ENCODE assay signal across 8 mouse cellular contexts in genomic region chr13:100731462-100732046, GRCm38 (mm10). TPM values are rescaled to one million over a fixed set of nuclear protein-coding genes. Genes with fewer than 3 reads are reported as not detected.
DNase-seq lines count a peak whose midpoint lies in the region; ATAC-seq and TF ChIP-seq lines count a peak whose summit lies in the region.
"Not testable (repeated sequence)": the region's sequence is repeated elsewhere in the genome, so short reads cannot be mapped to it uniquely, and the experiment has no call there.

No protein-coding gene starts in this region.

- peaks cover 2 to 25% of the 10 kb centered on the region in 2 experiments; a peak in 3 of 4 replicates for H3K36me3 ChIP-seq in MEL (ENCODE audit: control insufficient read depth in 1 of 2, insufficient read depth in 2 of 2, low read length in 2 of 2)
- not testable (repeated sequence) for H3K36me3 ChIP-seq in forebrain, embryonic 11.5 days (ENCODE audit: control insufficient read depth, insufficient read depth, low read length); kidney, postnatal 0 days (ENCODE audit: insufficient read depth, low read length); stomach, embryonic 14.5 days (ENCODE audit: control insufficient read depth, insufficient read depth, low read length)
- peaks cover 17% of the 10 kb centered on the region for H3K36me3 ChIP-seq in heart, embryonic 11.5 days (ENCODE audit: control insufficient read depth, insufficient read depth, low read length)
- H3K36me3 ChIP-seq in hindbrain, embryonic 15.5 days, result peaks cover 21% of the 10 kb centered on the region
- H3K36me3 ChIP-seq in liver, embryonic 15.5 days (replicated peaks), result peaks cover 26% of the 10 kb centered on the region
- H3K36me3 ChIP-seq in midbrain, embryonic 13.5 days, result peaks cover 30% of the 10 kb centered on the region

- not testable (repeated sequence) for H3K4me1 ChIP-seq in MEL (ENCODE audit: control insufficient read depth in 1 of 2, insufficient read depth in 2 of 2, low read length in 2 of 2); forebrain, embryonic 11.5 days (replicated peaks; ENCODE audit: control insufficient read depth, insufficient read depth, low read length); kidney, postnatal 0 days (replicated peaks; ENCODE audit: insufficient read depth, low read length); stomach, embryonic 14.5 days (ENCODE audit: control insufficient read depth, insufficient read depth, low read length)
- peaks cover 16% of the 10 kb centered on the region for H3K4me1 ChIP-seq in heart, embryonic 11.5 days (ENCODE audit: control insufficient read depth, insufficient read depth, low read length)
- H3K4me1 ChIP-seq in hindbrain, embryonic 15.5 days (replicated peaks), result peaks cover 20% of the 10 kb centered on the region
- peaks cover 31% of the 10 kb centered on the region for H3K4me1 ChIP-seq in liver, embryonic 15.5 days (replicated peaks)
- H3K4me1 ChIP-seq in midbrain, embryonic 13.5 days (replicated peaks), result peaks cover 23% of the 10 kb centered on the region

- TF ChIP-seq RAD21 in MEL (IDR thresholded peaks at IDR 0.05; ENCODE audit: low read depth, low read length), result not testable (repeated sequence)

- peak overlapping the region in 1 of 2 experiments; percentile 86; a peak in 3 of 4 replicates for H3K4me3 ChIP-seq in MEL (ENCODE audit: control insufficient read depth in 1 of 2, insufficient read depth in 1 of 2, low read depth in 2 of 2, low read length in 2 of 2)
- not testable (repeated sequence) for H3K4me3 ChIP-seq in forebrain, embryonic 11.5 days (ENCODE audit: low read depth, low read length); kidney, postnatal 0 days (replicated peaks; ENCODE audit: low read depth, low read length); stomach, embryonic 14.5 days (ENCODE audit: low read depth, low read length)
- peak overlapping the region; percentile 71; the same call in 1 of the 2 replicates for H3K4me3 ChIP-seq in heart, embryonic 11.5 days (ENCODE audit: low read depth, low read length)
- peak overlapping the region; percentile 95; the same call in 1 of the 2 replicates for H3K4me3 ChIP-seq in hindbrain, embryonic 15.5 days
- H3K4me3 ChIP-seq in liver, embryonic 15.5 days (replicated peaks), result peak overlapping the region; percentile 79
- H3K4me3 ChIP-seq in midbrain, embryonic 13.5 days (replicated peaks), result peak overlapping the region; percentile 93; the same call in 1 of the 2 replicates

- H3K4me2 ChIP-seq in forebrain, embryonic 11.5 days (ENCODE audit: low read depth, low read length, severe bottlenecking), result peak overlapping the region; percentile 58; the same call in 1 of the 2 replicates
- peak overlapping the region; percentile 78 for H3K4me2 ChIP-seq in heart, embryonic 11.5 days
- peak overlapping the region; percentile 91 for H3K4me2 ChIP-seq in hindbrain, embryonic 15.5 days
- H3K4me2 ChIP-seq in kidney, postnatal 0 days (ENCODE audit: low read length), result peak overlapping the region; percentile 48
- peak overlapping the region; percentile 80 for H3K4me2 ChIP-seq in liver, embryonic 15.5 days
- peak overlapping the region; percentile 55 for H3K4me2 ChIP-seq in midbrain, embryonic 13.5 days (replicated peaks)
- H3K4me2 ChIP-seq in stomach, embryonic 14.5 days (replicated peaks; ENCODE audit: low read depth, low read length), result peak overlapping the region; percentile 57

- H3K79me2 ChIP-seq in MEL (ENCODE audit: control insufficient read depth, insufficient read depth, low read length, poor library complexity), result peaks cover 31% of the 10 kb centered on the region

- peak overlapping the region; percentile 80 for H3K9ac ChIP-seq in MEL (ENCODE audit: control insufficient read depth, low read depth, low read length, poor library complexity, severe bottlenecking)
- H3K9ac ChIP-seq in forebrain, embryonic 11.5 days (ENCODE audit: low read length); heart, embryonic 11.5 days (ENCODE audit: low read depth, low read length); kidney, postnatal 0 days (ENCODE audit: low read depth, low read length); liver, embryonic 15.5 days; stomach, embryonic 14.5 days (replicated peaks; ENCODE audit: low read depth, low read length): not testable (repeated sequence)
- 0 out of 2 replicates have a peak overlapping the region, but pooled peaks have one; percentile 19 for H3K9ac ChIP-seq in hindbrain, embryonic 15.5 days
- H3K9ac ChIP-seq in midbrain, embryonic 13.5 days (replicated peaks), result peak overlapping the region; percentile 95; the same call in 1 of the 2 replicates

- not testable (repeated sequence) for TF ChIP-seq POLR2A in MEL (IDR thresholded peaks at IDR 0.05; ENCODE audit: control insufficient read depth in 1 of 2, insufficient read depth in 1 of 2, low read depth in 1 of 2, low read length in 2 of 2, poor library complexity in 1 of 2)

- H3K27ac ChIP-seq in MEL (ENCODE audit: control insufficient read depth, low read depth, low read length), result peak overlapping the region; percentile 88
- not testable (repeated sequence) for H3K27ac ChIP-seq in forebrain, embryonic 11.5 days (ENCODE audit: low read depth, low read length); heart, embryonic 11.5 days (ENCODE audit: low read depth, low read length); midbrain, embryonic 13.5 days
- H3K27ac ChIP-seq in hindbrain, embryonic 15.5 days (replicated peaks), result peak overlapping the region; percentile 82
- H3K27ac ChIP-seq in kidney, postnatal 0 days, result peak overlapping the region; percentile 98
- 0 out of 2 replicates have a peak overlapping the region, but pooled peaks have one; percentile 83 for H3K27ac ChIP-seq in liver, embryonic 15.5 days (replicated peaks)
- H3K27ac ChIP-seq in stomach, embryonic 14.5 days (ENCODE audit: low read length), result peak overlapping the region; percentile 48; the same call in 1 of the 2 replicates

- not testable (repeated sequence) for H3K9me3 ChIP-seq in MEL (replicated peaks; ENCODE audit: insufficient read depth, low read length); forebrain, embryonic 11.5 days (ENCODE audit: control insufficient read depth, low read length); heart, embryonic 11.5 days (replicated peaks; ENCODE audit: control insufficient read depth, low read length); hindbrain, embryonic 15.5 days; kidney, postnatal 0 days (replicated peaks; ENCODE audit: low read length); liver, embryonic 15.5 days (replicated peaks); midbrain, embryonic 13.5 days; stomach, embryonic 14.5 days (ENCODE audit: control insufficient read depth, low read depth, low read length)

- 90% methylated on average over 5 of the region's 6 CpGs for WGBS in forebrain, embryonic 11.5 days
- 91% methylated on average over 5 of the region's 6 CpGs for WGBS in heart, embryonic 11.5 days (ENCODE audit: insufficient replicate concordance)
- 94% methylated on average over 6 of the region's 6 CpGs for WGBS in hindbrain, embryonic 15.5 days
- 94% methylated on average over 5 of the region's 6 CpGs for WGBS in kidney, postnatal 0 days
- WGBS in liver, embryonic 15.5 days (ENCODE audit: insufficient replicate concordance), result 81% methylated on average over 6 of the region's 6 CpGs
- WGBS in midbrain, embryonic 13.5 days, result 92% methylated on average over 6 of the region's 6 CpGs
- WGBS in stomach, embryonic 14.5 days, result 86% methylated on average over 5 of the region's 6 CpGs

- not testable (repeated sequence) for DNase-seq in MEL (ENCODE audit: low read depth, low spot score); kidney, postnatal 0 days (ENCODE audit: low spot score)
- peak; percentile 4 for DNase-seq in forebrain, embryonic 11.5 days (ENCODE audit: low spot score)

- not testable (repeated sequence) for TF ChIP-seq EP300 in MEL (IDR thresholded peaks at IDR 0.05; ENCODE audit: low read depth in 1 of 2, low read length in 2 of 2)

- peak in 1 of 3 experiments; percentile 20; a peak in 1 of 6 replicates for TF ChIP-seq CTCF in MEL (IDR thresholded peaks at IDR 0.05 in 2 of 3, conservative IDR thresholded peaks at IDR 0.05 in 1 of 3; ENCODE audit: control insufficient read depth in 1 of 3, insufficient read depth in 1 of 3, low read depth in 2 of 3, low read length in 3 of 3, poor library complexity in 1 of 3, severe bottlenecking in 1 of 3)
- TF ChIP-seq CTCF in kidney, postnatal 0 days (IDR thresholded peaks at IDR 0.05; ENCODE audit: low read depth), result not testable (repeated sequence)

- not testable (repeated sequence) for ATAC-seq in forebrain, embryonic 11.5 days (replicated peaks; ENCODE audit: low FRiP score); heart, embryonic 11.5 days (replicated peaks; ENCODE audit: insufficient number of reproducible peaks, low FRiP score, low TSS enrichment); hindbrain, embryonic 15.5 days (ENCODE audit: low FRiP score, low read depth); kidney, postnatal 0 days (replicated peaks; ENCODE audit: low FRiP score, low read depth); liver, embryonic 15.5 days (ENCODE audit: insufficient read depth); midbrain, embryonic 13.5 days; stomach, embryonic 14.5 days (ENCODE audit: insufficient number of reproducible peaks, insufficient read depth, low FRiP score, low read depth)

- not testable (repeated sequence) for H3K27me3 ChIP-seq in MEL (ENCODE audit: control insufficient read depth in 1 of 2, insufficient read depth in 2 of 2, low read length in 2 of 2); forebrain, embryonic 11.5 days (ENCODE audit: control insufficient read depth, insufficient read depth, low read length); heart, embryonic 11.5 days (ENCODE audit: control insufficient read depth, insufficient read depth, low read length); hindbrain, embryonic 15.5 days; kidney, postnatal 0 days (ENCODE audit: insufficient read depth, low read length); liver, embryonic 15.5 days; midbrain, embryonic 13.5 days; stomach, embryonic 14.5 days (ENCODE audit: control insufficient read depth, insufficient read depth, low read length)

RNA-seq across cellular contexts. Expression of gene Cdk7, which starts 0.8 kb away (rescaled TPM):
- total RNA-seq in MEL (2012; rRNA removed), result 63.0 and 67.7 TPM in 2 replicates
- polyA plus RNA-seq in MEL (2012; ENCODE audit: insufficient read depth in 1 of 2, insufficient read length in 2 of 2, low read depth in 1 of 2, low replicate concordance in 2 of 2, missing spikeins in 1 of 2), result 10 to 100 TPM in 1 of 2 experiments, not detected in 1; 87.1 TPM
- polyA plus RNA-seq in forebrain, embryonic 11.5 days (2014; fragmentation: Nextera tagmentation; extraction: Ambion mirVana), result 72.3 and 75.0 TPM in 2 replicates
- 75.1 and 80.1 TPM in 2 replicates for polyA plus RNA-seq in heart, embryonic 11.5 days (2014; fragmentation: Nextera tagmentation; extraction: Ambion mirVana)
- 38.9 and 39.8 TPM in 2 replicates for polyA plus RNA-seq in hindbrain, embryonic 15.5 days (2015; fragmentation: Nextera tagmentation; extraction: Ambion mirVana)
- 87.2 and 89.1 TPM in 2 replicates for polyA plus RNA-seq in kidney, postnatal 0 days (2015; fragmentation: Nextera tagmentation; extraction: Ambion mirVana)
- 31.9 and 32.1 TPM in 2 replicates for polyA plus RNA-seq in liver, embryonic 15.5 days (2015; fragmentation: Nextera tagmentation; extraction: Ambion mirVana)
- 54.1 and 58.0 TPM in 2 replicates for polyA plus RNA-seq in midbrain, embryonic 13.5 days (2015; fragmentation: Nextera tagmentation; extraction: Ambion mirVana)
- polyA plus RNA-seq in stomach, embryonic 14.5 days (2014; fragmentation: Nextera tagmentation; extraction: Ambion mirVana), result 88.4 and 89.0 TPM in 2 replicates

RNA-seq across cellular contexts. Expression of gene Mrps36, which starts 12.9 kb away (rescaled TPM):
- total RNA-seq in MEL (2012; rRNA removed), result 60.4 and 73.1 TPM in 2 replicates
- polyA plus RNA-seq in MEL (2012; ENCODE audit: insufficient read depth in 1 of 2, insufficient read length in 2 of 2, low read depth in 1 of 2, low replicate concordance in 2 of 2, missing spikeins in 1 of 2), result 10 to 100 TPM in 1 of 2 experiments, not detected in 1; 91.1 TPM
- polyA plus RNA-seq in forebrain, embryonic 11.5 days (2014; fragmentation: Nextera tagmentation; extraction: Ambion mirVana), result 125 and 140 TPM in 2 replicates
- polyA plus RNA-seq in heart, embryonic 11.5 days (2014; fragmentation: Nextera tagmentation; extraction: Ambion mirVana), result 243 and 253 TPM in 2 replicates
- 144 and 150 TPM in 2 replicates for polyA plus RNA-seq in hindbrain, embryonic 15.5 days (2015; fragmentation: Nextera tagmentation; extraction: Ambion mirVana)
- polyA plus RNA-seq in kidney, postnatal 0 days (2015; fragmentation: Nextera tagmentation; extraction: Ambion mirVana), result 255 and 260 TPM in 2 replicates
- 83.5 and 107 TPM in 2 replicates for polyA plus RNA-seq in liver, embryonic 15.5 days (2015; fragmentation: Nextera tagmentation; extraction: Ambion mirVana)
- polyA plus RNA-seq in midbrain, embryonic 13.5 days (2015; fragmentation: Nextera tagmentation; extraction: Ambion mirVana), result 122 and 137 TPM in 2 replicates
- 171 and 175 TPM in 2 replicates for polyA plus RNA-seq in stomach, embryonic 14.5 days (2014; fragmentation: Nextera tagmentation; extraction: Ambion mirVana)

RNA-seq across cellular contexts. Expression of gene Cenph, which starts 44.1 kb away (rescaled TPM):
- total RNA-seq in MEL (2012; rRNA removed), result 32.2 and 33.3 TPM in 2 replicates
- polyA plus RNA-seq in MEL (2012; ENCODE audit: insufficient read depth in 1 of 2, insufficient read length in 2 of 2, low read depth in 1 of 2, low replicate concordance in 2 of 2, missing spikeins in 1 of 2), result 10 to 100 TPM in 1 of 2 experiments, not detected in 1; 48.8 TPM
- polyA plus RNA-seq in forebrain, embryonic 11.5 days (2014; fragmentation: Nextera tagmentation; extraction: Ambion mirVana), result 61.5 and 65.1 TPM in 2 replicates
- 27.0 and 31.2 TPM in 2 replicates for polyA plus RNA-seq in heart, embryonic 11.5 days (2014; fragmentation: Nextera tagmentation; extraction: Ambion mirVana)
- polyA plus RNA-seq in hindbrain, embryonic 15.5 days (2015; fragmentation: Nextera tagmentation; extraction: Ambion mirVana), result 8.5 and 9.1 TPM in 2 replicates
- polyA plus RNA-seq in kidney, postnatal 0 days (2015; fragmentation: Nextera tagmentation; extraction: Ambion mirVana), result 20.9 and 23.8 TPM in 2 replicates
- 26.5 and 31.0 TPM in 2 replicates for polyA plus RNA-seq in liver, embryonic 15.5 days (2015; fragmentation: Nextera tagmentation; extraction: Ambion mirVana)
- polyA plus RNA-seq in midbrain, embryonic 13.5 days (2015; fragmentation: Nextera tagmentation; extraction: Ambion mirVana), result 14.5 and 16.2 TPM in 2 replicates
- polyA plus RNA-seq in stomach, embryonic 14.5 days (2014; fragmentation: Nextera tagmentation; extraction: Ambion mirVana), result 36.5 and 38.9 TPM in 2 replicates

RNA-seq across cellular contexts. Expression of gene Ccnb1, which starts 54.8 kb away (rescaled TPM):
- total RNA-seq in MEL (2012; rRNA removed), result 139 and 185 TPM in 2 replicates
- polyA plus RNA-seq in MEL (2012; ENCODE audit: insufficient read depth in 1 of 2, insufficient read length in 2 of 2, low read depth in 1 of 2, low replicate concordance in 2 of 2, missing spikeins in 1 of 2), result 100 to 1,000 TPM; 229 to 682 TPM
- polyA plus RNA-seq in forebrain, embryonic 11.5 days (2014; fragmentation: Nextera tagmentation; extraction: Ambion mirVana), result 455 and 459 TPM in 2 replicates
- 239 and 248 TPM in 2 replicates for polyA plus RNA-seq in heart, embryonic 11.5 days (2014; fragmentation: Nextera tagmentation; extraction: Ambion mirVana)
- polyA plus RNA-seq in hindbrain, embryonic 15.5 days (2015; fragmentation: Nextera tagmentation; extraction: Ambion mirVana), result 49.1 and 62.1 TPM in 2 replicates
- 101 and 103 TPM in 2 replicates for polyA plus RNA-seq in kidney, postnatal 0 days (2015; fragmentation: Nextera tagmentation; extraction: Ambion mirVana)
- 221 and 222 TPM in 2 replicates for polyA plus RNA-seq in liver, embryonic 15.5 days (2015; fragmentation: Nextera tagmentation; extraction: Ambion mirVana)
- polyA plus RNA-seq in midbrain, embryonic 13.5 days (2015; fragmentation: Nextera tagmentation; extraction: Ambion mirVana), result 119 and 130 TPM in 2 replicates
- polyA plus RNA-seq in stomach, embryonic 14.5 days (2014; fragmentation: Nextera tagmentation; extraction: Ambion mirVana), result 221 and 246 TPM in 2 replicates
